Mouse (Mus musculus) midbrain, embryonic 16.5 days (tissue): Measurements from ENCODE around the gene Srgap1. TPM values are rescaled to one million over a fixed set of nuclear protein-coding genes. Genes with fewer than 3 reads are reported as not detected.

Experiments used
- ATAC-seq: fragments of 200-750 bp; cut with Nextera tagmentation; 2 replicates; pipeline ENCODE4 v1.8.0; 2017; ENCODE audit warnings: moderate TSS enrichment
- H3K27ac ChIP-seq: fragments of 300-500 bp; sonication (generic); 2 replicates; pipeline ENCODE4 v1.5.1; 2014; ENCODE audit warnings: mild to moderate bottlenecking, low read length, mixed read lengths
- H3K27me3 ChIP-seq: fragments of 300-500 bp; sonication (generic); 2 replicates; pipeline ENCODE4 v1.6.1; 2014; ENCODE audit warnings: low read depth, low read length, mixed read lengths; ENCODE audit not compliant: control insufficient read depth, insufficient read depth
- H3K36me3 ChIP-seq: fragments of 300-500 bp; sonication (generic); 2 replicates; pipeline ENCODE4 v1.6.1; 2014; ENCODE audit warnings: mild to moderate bottlenecking, low read length, moderate library complexity, mixed read lengths; ENCODE audit not compliant: control insufficient read depth, insufficient read depth
- H3K4me1 ChIP-seq: fragments of 300-500 bp; sonication (generic); 2 replicates; pipeline ENCODE4 v1.6.1; 2014; ENCODE audit warnings: mild to moderate bottlenecking, low read length, mixed read lengths; ENCODE audit not compliant: control insufficient read depth, insufficient read depth
- H3K4me2 ChIP-seq: fragments of 300-500 bp; sonication (generic); 2 replicates; pipeline ENCODE4 v1.6.1; 2014; ENCODE audit warnings: mild to moderate bottlenecking, low read length, mixed read lengths
- H3K4me3 ChIP-seq: fragments of 300-500 bp; sonication (generic); 2 replicates; pipeline ENCODE4 v1.5.1; 2014; ENCODE audit warnings: low read depth, mild to moderate bottlenecking, low read length, moderate library complexity, mixed read lengths
- H3K9ac ChIP-seq: fragments of 300-500 bp; sonication (generic); 2 replicates; pipeline ENCODE4 v1.6.1; 2014; ENCODE audit warnings: low read depth, low read length, mixed read lengths
- H3K9me3 ChIP-seq: fragments of 300-500 bp; sonication (generic); replicated peaks from 2 replicates; pipeline ENCODE4 v1.6.1; 2014; ENCODE audit warnings: mild to moderate bottlenecking, low read length, mixed read lengths; ENCODE audit not compliant: control insufficient read depth, poor library complexity, severe bottlenecking
- WGBS: fragments of 180-500 bp; shearing (Covaris S2); extraction: QIAGEN DNeasy Blood & Tissue Kit; methylation state at CpG from one replicate; pipeline ENCODE4 v1.1.7; 2014; 5-methylcytosine and 5-hydroxymethylcytosine counted together
- polyA plus RNA-seq: library from polyadenylated mRNA; unstranded; fragments of >200 nt; fragmentation: Nextera tagmentation; extraction: Ambion mirVana; gene quantifications from 2 replicates; pipeline ENCODE4 v1.2.1, GENCODE M21; 2015

The Srgap1 gene
- 34.4 and 42.1 TPM in 2 replicates for polyA plus RNA-seq

DNA sequence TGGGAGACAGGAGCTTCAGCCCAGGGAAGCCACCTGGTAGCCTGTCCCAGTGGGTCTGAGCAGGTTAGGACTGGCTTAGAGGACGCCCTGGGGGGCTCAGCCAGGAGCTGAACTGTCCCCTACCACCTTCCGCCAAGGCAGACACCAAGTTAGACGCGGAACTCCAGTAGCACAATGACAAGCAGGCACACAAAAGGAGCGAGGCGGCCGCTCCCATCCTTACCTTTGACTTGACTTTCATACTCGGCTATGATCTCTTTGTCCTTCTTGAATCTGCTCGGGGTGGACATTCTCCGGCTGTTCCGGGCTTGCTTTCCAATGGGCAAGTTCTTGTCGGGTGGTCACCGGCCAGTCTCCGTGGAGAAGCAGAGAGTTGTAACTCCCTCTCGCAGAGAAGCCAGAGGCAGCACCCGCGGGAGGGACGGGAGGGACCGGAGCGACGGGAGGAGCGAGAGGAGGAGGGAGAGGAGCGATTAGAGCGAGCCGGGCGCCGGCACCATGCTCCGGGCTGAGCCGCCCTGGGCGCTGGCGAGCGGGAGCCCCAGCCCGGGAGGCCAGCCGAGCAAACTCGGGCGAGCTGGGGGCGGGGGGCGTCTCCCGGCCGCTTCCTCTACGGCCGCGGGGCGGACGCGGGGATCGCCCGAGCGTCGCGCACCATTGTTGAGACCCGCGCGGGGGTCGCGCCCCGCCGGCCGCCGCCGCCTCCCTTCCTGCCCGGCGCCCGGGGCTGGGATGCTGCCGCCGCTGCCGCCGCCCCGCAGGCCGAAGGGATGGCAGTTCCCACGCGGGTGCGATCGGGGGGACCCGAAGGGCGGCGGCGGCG lies at the start of gene Srgap1:
Gene Srgap1 (minus strand): TSS at position 412 of the 823 bp plus-strand sequence.
- no peaks in the 10 kb centered on the region for H3K36me3 ChIP-seq
- under 1% methylated on average over 36 of the region's 79 CpGs for WGBS
- H3K9ac ChIP-seq, result peak within 1 kb of the TSS; percentile 95
- peak within 1 kb of the TSS; percentile 89 for H3K4me3 ChIP-seq
- H3K9me3 ChIP-seq, result no peaks in the 10 kb centered on the region
- no peaks in the 10 kb centered on the region for H3K27me3 ChIP-seq
- ATAC-seq, result peak; percentile 81
- peak within 1 kb of the TSS; percentile 66 for H3K4me2 ChIP-seq
- H3K4me1 ChIP-seq, result peaks cover 16% of the 10 kb centered on the region
- H3K27ac ChIP-seq, result peak within 1 kb of the TSS; percentile 94

DNA sequence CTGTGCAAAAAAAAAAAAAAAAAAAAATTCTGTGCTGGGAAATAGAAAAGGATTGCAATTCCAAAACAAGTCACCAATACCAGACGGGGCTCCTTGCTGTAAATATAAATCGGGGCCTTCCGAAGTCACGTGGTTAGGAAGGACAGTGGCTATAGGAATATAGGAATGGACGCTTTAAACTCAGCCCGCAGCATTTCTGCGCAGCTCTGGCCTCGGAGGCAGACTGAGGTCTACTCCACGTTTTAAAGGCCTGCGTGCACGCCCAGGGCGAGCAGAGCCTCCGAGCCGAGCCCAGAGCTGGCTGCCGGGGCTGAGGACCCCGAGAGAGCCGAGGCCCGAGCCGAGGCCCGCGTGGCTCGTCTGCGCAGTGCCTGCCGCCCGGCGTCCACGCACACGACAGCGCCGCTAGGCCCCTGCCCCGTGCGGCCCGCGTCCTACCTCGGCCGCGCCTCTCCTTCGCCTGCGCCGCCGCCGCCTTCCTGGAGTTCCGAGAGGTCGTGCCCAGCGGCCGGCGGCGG lies 49.4 kb upstream of the Srgap1 start:
- Histone ChIP-seq H3K27me3 (no peaks in the 10 kb centered on the region), H3K9me3 (no peaks in the 10 kb centered on the region), H3K4me1 (peaks cover 8% of the 10 kb centered on the region), H3K9ac (peak overlapping the region; percentile 92), H3K27ac (peak overlapping the region; percentile 86), H3K36me3 (0 out of 2 replicates have a peak, but pooled peaks cover 4% of the 10 kb centered on the region), H3K4me3 (peak overlapping the region; percentile 71), H3K4me2 (peak overlapping the region; percentile 61)
- peak; percentile 85 for ATAC-seq
- 0% methylated on average over 21 of the region's 48 CpGs for WGBS

DNA sequence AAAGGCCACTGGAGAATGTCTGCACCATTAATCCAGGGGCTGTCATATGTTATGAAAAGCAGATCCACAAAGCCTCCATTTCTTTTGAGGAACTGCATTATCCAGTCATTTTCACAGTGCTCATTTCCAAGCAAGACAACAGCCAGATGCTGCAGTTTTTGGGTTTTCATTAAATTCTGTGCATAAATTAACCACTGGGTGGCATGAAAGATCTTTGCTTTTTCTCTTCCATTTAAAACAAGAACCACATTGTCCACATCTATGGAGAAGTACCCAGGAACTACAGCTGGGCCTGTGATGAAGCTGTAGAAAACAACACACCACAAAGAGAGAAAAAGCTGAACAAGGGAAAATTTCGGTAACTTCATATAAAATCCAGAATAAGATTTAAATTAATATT lies 43.4 kb upstream of the Srgap1 start:
- H3K27ac ChIP-seq, result no peak overlapping the region
- H3K36me3 ChIP-seq, result peaks cover 29% of the 10 kb centered on the region
- H3K9me3 ChIP-seq, result peaks cover 6% of the 10 kb centered on the region
- H3K9ac ChIP-seq, result no peak overlapping the region
- no peak overlapping the region for H3K4me2 ChIP-seq
- peaks cover 3% of the 10 kb centered on the region for H3K4me1 ChIP-seq
- no peaks in the 10 kb centered on the region for H3K27me3 ChIP-seq
- no peak overlapping the region for H3K4me3 ChIP-seq
- ATAC-seq, result no peak
- 100% methylated on average over 1 of the region's 1 CpGs for WGBS

DNA sequence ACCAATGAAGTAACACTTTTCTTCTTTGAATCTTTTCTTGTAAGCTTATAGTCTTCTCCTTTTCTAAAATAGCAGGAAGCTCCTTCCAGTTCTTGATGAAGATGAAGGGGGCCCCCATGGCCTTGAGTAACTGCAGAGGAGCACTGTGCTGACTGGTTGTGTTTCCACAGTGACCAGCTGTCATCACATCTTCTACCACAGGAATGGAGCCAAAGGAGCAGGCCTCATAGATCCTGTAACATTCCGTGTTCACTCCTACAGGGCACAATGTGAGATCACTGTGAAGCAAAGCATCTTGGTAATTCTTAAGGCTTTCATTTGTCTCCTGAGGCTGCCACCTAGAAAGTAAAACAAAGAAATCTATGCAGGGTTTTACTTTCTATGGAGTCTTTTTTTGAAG lies 34.2 kb upstream of the Srgap1 start:
- peaks cover 11% of the 10 kb centered on the region for H3K36me3 ChIP-seq
- WGBS, result 97% methylated on average over 1 of the region's 1 CpGs
- ATAC-seq, result no peak
- H3K4me1 ChIP-seq, result no peaks in the 10 kb centered on the region
- 0 out of 2 replicates have a peak, but pooled peaks cover 2% of the 10 kb centered on the region for H3K9me3 ChIP-seq
- H3K4me3 ChIP-seq, result no peak overlapping the region
- H3K27ac ChIP-seq, result no peak overlapping the region
- H3K27me3 ChIP-seq, result no peaks in the 10 kb centered on the region
- no peak overlapping the region for H3K4me2 ChIP-seq
- H3K9ac ChIP-seq, result no peak overlapping the region

DNA sequence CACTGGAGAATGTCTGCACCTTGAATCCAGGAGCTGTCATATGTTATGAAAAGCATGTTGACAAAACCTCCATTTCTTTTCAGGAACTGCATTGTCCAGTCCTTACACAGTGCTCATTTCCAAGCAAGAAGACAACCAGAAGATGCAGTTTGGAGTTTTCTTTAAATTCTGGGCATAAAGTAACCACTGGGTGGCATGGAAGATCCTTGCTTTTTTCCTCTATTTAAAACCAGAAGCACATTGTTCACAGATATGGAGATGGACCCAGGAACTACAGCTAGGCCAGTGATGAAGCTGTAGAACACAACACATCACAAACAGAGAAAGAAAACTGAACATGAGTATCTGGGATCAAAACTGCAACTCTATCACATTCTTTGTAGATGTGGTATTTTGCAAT lies 22.0 kb upstream of the Srgap1 start:
- H3K9ac ChIP-seq, result no peak overlapping the region
- no peak for ATAC-seq
- H3K4me2 ChIP-seq, result no peak overlapping the region
- H3K9me3 ChIP-seq, result no peaks in the 10 kb centered on the region
- no peak overlapping the region for H3K4me3 ChIP-seq
- H3K36me3 ChIP-seq, result no peaks in the 10 kb centered on the region
- no peaks in the 10 kb centered on the region for H3K27me3 ChIP-seq
- no peak overlapping the region for H3K27ac ChIP-seq
- no peaks in the 10 kb centered on the region for H3K4me1 ChIP-seq

DNA sequence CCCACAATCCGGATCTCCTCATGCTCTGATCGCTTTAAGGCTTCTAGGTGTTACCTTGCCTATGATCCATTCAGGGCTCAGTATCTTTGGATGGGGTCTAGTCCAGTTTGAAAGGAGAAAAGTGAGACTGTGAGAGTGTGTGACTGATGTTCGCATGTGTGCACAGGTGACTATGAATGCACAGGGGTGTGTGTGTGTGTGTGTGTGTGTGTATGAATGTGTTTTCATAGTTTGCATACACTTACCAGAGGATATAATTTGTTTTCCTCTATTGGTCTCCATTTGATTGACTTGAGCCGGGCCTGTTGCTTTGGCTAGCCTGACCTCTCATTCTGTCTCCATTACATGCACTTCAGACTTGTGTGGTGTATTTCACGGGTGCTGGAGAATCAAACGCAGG lies 8.7 kb upstream of the Srgap1 start:
- Histone ChIP-seq H3K4me3 (no peak overlapping the region), H3K36me3 (no peaks in the 10 kb centered on the region), H3K27me3 (no peaks in the 10 kb centered on the region), H3K9ac (no peak overlapping the region), H3K4me2 (no peak overlapping the region), H3K4me1 (no peaks in the 10 kb centered on the region), H3K9me3 (no peaks in the 10 kb centered on the region), H3K27ac (no peak overlapping the region)
- 77% methylated on average over 6 of the region's 6 CpGs for WGBS
- ATAC-seq, result no peak

DNA sequence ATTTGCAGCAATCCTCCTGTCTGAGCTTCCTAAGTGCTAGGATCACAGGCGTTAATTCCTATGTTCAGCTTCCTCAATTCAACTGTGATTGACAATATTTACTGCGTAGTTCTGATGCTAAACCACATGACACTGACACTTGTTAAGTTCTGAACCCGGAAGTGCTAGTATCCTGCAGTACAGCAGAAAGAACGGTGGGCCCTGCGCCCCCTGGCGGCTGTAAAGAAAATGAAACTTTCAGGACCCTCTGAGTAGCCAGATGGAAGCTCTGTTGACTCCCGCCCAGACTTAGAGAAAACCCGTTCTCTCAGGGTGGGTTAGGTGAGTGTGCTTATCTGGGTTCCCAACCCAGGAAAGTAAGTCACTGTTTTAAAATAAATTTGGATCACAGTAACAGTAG lies 7.4 kb upstream of the Srgap1 start:
- Histone ChIP-seq H3K9me3 (no peaks in the 10 kb centered on the region), H3K4me3 (no peak overlapping the region), H3K4me1 (no peaks in the 10 kb centered on the region), H3K4me2 (no peak overlapping the region), H3K27ac (no peak overlapping the region), H3K36me3 (no peaks in the 10 kb centered on the region), H3K27me3 (no peaks in the 10 kb centered on the region), H3K9ac (no peak overlapping the region)
- 8% methylated on average over 8 of the region's 8 CpGs for WGBS
- ATAC-seq, result no peak

DNA sequence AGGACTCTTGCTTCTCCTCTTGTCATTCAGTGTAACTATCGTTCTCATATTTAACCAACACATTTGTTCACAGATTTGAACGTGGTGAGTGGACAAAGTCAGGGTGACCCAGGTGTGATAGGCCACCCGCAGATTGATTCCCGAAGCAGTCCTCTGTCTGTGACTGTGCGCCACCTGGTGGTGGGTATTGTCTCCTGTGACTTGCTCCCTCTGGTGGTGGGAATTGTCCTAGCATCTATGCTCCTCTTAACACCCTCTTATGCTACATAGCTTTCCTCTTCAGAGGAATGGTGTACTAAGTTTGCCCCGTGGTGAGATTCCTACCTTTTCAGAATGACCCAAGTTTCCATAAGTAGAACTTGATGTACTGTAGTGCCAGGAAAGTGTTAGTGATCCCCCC lies 4.7 kb upstream of the Srgap1 start:
- no peak overlapping the region for H3K9ac ChIP-seq
- no peak overlapping the region for H3K4me2 ChIP-seq
- no peak overlapping the region for H3K27ac ChIP-seq
- no peaks in the 10 kb centered on the region for H3K36me3 ChIP-seq
- ATAC-seq, result no peak
- no peak overlapping the region for H3K4me3 ChIP-seq
- no peaks in the 10 kb centered on the region for H3K27me3 ChIP-seq
- H3K4me1 ChIP-seq, result no peaks in the 10 kb centered on the region
- no peaks in the 10 kb centered on the region for H3K9me3 ChIP-seq
- WGBS, result 39% methylated on average over 6 of the region's 6 CpGs

DNA sequence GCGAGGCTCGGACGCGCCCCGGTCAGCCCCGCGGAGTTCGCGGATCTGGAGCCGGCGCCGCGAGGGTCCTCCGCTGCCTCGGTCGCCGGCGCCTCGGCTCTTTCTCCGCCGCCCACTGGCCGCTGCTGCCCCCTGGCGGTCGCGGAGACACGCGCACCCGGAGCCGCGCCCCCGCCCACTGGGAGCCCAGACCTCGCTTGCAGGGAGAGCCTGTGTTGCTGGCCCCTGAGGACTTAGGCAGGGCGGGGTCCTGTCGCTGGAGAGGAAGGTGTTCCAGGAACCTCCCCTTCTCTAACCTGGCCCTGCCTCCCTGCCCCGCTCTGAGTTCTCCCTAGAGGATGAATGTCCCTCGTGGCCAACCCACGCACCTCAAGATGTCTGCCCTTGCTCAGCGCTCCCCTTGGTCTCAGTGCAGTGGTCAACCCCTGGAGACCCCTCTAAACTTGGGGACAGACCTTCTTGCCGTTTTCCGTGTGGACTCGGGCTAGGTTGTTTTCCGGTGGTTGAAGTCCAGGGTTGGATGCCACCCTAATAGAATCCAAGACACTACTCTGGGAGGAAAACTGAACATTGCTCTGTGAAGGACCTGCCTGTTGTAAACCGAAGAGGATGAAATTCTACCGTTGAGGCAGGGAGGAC lies 731 bp upstream of the Srgap1 start:
- ATAC-seq, result peak; percentile 67
- Histone ChIP-seq H3K27me3 (no peaks in the 10 kb centered on the region), H3K4me3 (peak overlapping the region; percentile 89), H3K4me2 (peak overlapping the region; percentile 66), H3K27ac (peak overlapping the region; percentile 94), H3K4me1 (peaks cover 16% of the 10 kb centered on the region), H3K9me3 (no peaks in the 10 kb centered on the region), H3K9ac (peak overlapping the region; percentile 95), H3K36me3 (no peaks in the 10 kb centered on the region)
- WGBS, result 13% methylated on average over 40 of the region's 44 CpGs
